Mouse (Mus musculus) naive thymus-derived CD4-positive, alpha-beta T cell, adult 2 months (primary cell): Measurements from ENCODE around the gene Zdhhc12.
A peak's percentile ranks its signal among the peaks of the same experiment; 100 is the strongest.
"Not testable (repeated sequence)": the region's sequence is repeated elsewhere in the genome, so short reads cannot be mapped to it uniquely, and the experiment has no call there.

Source experiments
- DNase-seq: peaks from one replicate; pipeline ENCODE4 v3.0.0-alpha.2; 2011; ENCODE audit warnings: low read depth

The Zdhhc12 gene

DNA sequence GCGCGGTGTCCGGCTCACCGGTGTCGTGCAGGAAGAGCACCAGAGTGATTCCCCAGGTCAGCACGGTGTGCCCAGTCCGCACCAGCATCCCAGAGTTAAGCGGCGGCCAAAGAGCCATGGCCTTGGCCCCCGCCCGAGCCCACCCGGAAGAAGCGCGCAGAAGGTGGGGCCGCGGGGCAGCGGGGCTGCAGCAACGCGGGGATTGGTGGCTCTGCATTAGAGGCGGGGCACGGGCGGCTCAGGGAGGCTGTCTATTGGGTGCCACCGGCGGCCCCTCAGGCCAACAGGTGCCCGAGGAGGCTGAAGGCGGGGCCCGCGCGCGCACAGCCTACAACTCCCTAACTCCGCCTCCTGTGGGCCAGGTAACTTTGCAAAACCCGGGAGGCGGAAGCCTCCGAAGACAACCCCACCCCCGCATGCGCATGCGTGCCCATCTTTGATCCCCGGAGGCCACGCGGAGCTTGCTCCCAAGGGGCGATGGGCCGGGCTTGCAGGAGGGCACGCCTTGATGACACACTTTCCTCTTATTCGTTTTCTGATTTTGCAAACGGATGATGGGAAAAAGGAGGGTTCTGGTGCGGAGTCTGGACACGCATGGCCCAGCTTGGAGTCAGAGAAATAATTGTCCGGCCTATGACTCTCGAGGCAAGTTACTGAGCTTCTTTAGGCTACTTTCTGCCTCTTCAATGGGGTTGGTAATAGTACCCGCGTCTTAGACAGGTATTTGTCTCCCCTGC is at the start of gene Zdhhc12:
Gene Zdhhc12 (minus strand): TSS at position 178 of the 737 bp plus-strand sequence.
- DNase-seq, result peak; percentile 99

DNA sequence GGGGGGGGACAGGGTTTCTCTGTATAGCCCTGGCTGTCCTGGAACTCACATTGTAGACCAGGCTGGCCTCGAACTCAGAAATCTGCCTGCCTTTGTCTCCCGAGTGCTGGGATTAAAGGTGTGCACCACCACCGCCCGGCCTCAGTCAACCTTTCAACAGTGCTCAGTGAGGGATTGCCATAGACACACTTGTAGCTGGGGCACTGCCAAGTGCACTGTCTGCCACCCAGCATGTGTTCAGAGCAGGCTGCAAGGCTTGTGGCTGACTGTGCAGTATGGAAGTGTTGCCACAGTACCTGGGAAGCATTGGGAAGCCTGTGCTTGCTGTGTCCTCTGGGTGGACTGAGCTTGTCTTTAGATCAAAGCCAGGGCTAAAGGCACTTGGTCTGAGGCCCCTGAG is 46.6 kb upstream of the Zdhhc12 start:
- not testable (repeated sequence) for DNase-seq

DNA sequence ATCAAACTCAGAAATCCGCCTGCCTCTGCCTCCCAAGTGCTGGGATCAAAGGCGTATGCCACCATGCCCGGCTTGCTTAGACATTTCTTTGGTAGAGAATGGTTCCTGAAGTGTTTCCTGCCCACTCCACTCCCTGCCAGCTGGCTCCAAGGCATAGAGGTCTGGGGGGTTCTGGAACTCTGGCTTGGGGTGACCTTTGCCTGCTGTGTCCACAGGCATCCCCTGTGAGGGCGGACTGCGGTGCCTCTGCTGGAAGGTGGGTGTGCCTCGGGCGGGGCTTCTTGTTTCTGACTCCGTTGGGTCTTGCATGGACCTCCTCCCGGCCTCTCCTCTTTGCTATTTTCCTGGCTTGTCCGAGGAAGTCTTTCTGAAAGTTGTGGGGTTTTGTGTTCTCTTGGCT is 43.0 kb upstream of the Zdhhc12 start:
- no peak for DNase-seq

DNA sequence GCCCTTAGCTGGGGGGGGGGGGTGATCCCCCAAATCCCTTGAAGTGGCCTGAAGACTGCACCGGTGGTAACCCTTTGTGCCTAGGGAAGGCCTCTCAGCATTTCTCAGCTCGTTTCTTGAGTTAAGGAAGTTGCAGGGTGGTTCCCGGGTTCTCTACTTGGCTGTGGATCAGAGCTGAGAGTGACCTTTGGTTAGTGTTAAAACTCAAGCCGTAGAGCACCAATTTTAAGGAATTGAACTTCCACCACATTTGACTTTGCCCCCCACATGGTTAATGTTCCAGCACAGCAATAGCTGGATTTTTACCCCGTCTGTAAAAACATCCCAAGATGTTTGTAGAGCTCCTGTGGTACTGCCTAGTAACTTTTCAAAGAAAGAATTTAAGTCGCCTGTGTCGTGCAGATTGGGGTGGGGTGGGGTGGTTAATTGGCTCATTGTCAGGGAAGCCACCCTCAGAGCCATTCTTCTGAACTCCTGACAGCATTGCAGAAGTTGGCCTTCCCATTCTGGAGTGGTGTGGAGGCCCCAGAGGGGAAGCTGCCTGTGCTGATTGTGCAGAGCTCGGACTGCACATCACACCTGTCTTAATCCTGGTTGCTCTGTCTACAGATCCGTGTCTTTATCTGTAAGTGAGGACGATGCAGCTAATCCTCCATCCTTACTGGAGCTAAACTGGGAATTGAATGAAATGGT is 41.6 kb upstream of the Zdhhc12 start:
- DNase-seq, result no peak

DNA sequence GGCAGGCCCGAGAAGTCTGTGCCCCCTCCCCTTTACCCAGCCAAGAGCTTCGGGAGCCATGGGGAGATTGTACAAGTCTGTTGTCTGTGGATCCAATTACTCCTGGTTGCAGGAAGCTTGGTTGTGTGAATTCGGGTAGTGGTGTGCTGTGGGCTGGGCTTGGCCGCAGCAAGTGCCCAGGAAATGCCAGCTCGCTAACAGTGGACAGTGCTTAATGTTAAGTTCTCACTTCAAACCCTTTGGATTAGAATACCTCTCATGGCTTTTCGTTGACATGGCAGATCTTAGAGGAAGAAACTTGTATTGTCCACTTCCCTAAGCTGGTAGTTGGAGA is 40.9 kb upstream of the Zdhhc12 start:
- DNase-seq, result no peak

DNA sequence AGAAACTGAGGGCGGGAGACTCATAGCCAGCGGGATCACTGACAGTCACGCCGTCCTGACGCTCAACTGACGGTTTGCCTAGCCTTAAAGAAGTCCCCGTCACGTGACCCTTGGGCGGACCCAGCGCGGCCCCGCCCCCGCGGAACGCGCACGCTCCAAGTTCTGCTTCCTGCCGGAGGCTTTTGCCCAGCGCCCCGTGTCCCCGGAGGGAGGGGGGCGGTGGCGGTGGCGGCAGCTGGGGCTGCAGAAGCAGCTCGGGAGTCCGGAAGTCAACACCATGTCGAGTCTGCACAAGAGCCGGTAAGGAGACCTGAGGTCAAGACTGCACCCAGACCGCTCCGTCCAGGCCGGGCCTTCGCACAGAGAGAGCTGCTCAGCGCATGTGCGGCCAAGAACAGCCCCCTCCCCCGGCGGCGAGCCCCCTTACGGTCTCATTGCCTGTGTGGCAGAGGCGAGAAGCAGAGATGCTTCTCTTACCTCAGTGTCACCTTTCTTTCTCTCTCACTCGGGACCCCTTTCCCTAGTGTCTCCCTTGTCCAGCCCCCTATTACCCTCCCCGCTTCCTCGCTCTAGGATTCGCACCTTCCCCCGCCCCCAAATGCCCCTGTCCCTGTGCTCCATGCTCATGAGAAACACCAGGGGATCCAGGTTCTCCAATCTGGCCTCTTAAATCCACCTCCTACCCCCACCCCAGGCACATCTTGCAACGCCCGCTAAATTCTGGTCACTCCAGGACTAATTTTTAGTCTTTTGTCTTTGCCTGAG is 40.3 kb upstream of the Zdhhc12 start, which contains the start of gene Tbc1d13:
Gene Tbc1d13 (plus strand): TSS at position 134 of the 765 bp plus-strand sequence.
- DNase-seq, result peak; percentile 99

DNA sequence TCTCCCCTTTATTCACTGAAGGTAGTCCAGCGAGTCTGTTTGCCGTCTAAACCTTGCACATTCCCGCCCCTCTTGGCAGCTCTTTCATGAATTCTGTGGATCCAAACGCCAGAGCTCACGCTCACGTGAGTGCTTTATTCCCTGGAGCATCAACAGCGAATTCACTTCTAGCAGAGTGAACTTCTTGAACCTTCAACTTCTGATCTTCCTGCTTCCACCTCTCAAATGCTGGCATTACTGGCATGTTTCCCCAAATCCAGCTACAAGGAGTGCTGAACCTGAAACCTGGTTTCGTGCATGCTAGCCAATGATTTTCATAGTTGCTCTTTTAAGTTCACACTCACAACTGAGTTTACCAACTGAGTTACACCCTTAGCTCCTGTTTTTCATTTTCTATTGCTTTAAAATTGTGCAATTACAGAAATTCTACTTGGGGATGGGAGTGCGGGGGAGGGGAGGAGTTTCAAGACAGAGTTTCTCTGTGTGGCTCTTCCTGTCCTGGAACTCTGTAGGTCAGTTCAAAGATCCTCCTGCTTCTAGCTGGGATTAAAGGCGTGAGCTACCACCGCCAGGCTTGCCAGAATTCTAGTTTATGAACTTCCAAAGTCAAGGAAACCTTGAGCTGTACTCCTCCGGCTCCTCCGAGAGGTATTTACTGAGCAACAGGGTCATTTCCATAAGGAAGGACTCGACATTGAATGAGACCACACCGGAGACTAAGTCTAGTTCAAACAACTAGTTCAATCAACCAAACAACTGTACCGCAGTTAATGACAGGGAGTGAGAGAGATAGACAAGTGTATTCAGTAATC is 39.6 kb upstream of the Zdhhc12 start:
- peak; percentile 31 for DNase-seq

DNA sequence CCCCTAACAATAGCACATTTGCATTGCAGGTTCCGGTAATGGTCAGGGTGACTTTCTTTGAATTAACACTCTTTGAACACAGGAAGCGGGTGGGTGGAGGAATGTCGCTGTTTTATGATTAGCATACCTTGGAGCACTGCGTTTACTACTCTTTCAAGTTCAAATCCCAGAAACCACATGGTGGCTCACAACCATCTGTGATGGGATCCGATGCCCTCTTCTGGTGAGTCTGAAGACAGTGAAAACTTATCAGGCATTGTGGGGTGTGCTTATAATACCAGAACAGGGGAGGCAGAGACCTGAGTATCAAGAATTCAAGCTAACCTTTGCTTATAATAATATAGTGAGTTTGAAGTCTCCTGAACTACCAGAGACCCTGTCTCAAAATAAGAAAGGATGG is 37.8 kb upstream of the Zdhhc12 start:
- DNase-seq, result peak; percentile 29

DNA sequence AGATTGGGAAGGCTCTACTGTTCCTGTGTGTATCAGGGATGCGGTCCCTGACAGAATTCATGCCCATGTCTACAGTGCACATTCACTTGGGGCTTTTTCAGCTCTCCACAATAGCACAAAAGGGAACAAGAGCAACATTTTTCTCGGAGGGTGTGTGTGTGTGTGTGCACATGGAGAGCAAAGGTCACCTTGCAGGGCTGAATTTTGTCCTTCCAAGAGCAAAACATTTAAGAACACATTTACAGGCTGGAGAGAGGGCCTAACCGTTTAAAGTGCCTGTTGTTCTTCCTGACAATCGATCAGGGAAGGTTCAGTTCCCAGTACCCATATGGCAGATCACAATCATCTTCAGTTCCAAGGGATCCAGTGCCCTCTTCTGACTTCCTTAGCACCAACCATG is 36.7 kb upstream of the Zdhhc12 start:
- no peak for DNase-seq

DNA sequence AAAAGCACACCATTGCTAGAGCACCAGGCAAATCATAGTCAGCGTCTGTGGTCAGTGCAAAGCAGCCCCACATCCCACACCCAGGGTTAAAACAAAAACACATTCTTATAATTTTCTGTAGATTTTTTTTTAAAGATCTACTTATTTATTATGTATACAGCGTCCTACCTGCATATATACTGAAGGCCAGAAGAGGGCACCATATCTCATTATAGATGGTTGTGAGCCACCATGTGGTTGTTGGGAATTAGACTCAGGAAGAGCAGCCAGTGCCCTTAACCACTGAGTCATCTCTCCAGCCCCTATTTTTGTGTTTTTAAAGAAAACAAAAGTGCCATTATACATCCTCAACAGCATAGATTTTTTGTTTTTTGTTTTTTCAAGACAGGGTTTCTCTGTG is 35.3 kb upstream of the Zdhhc12 start:
- peak; percentile 78 for DNase-seq

DNA sequence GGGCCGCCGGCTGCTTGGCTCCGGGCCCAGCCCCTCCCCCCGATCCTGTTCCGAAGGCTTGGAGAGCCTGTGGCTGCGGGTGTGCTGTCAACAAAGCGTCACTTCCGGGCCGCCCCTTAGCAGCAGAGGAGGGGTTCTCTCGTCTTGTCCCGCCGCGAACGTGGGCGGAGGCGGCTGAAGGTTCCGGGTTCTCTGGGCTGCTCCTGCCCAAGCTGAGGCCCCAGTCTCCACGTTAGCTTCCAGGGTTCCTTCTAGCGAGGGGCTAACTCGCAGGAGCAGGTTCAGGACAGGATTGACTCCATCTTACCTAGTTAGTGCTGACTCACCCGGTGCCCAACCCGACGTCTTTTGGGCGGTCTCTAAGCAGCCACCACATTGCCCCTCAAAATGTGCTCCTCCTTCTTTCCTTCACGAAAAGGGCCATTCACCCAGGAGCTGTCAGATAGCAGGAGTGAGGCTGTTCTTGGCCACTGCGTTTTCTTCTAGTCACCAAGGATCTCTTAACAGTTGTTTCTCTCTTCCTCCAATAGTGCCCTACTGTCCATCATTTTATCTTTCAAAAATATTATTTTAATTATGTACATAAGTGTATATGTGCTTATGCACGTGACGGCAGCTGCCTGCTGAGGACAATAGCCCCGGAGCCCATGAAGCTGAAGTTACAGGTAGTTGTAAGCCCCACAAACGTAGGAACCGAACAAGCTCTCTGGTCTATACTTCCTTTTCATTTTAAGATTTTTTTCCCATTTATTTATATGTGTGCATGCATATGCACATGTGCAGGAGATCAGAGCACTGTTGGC is 31.2 kb upstream of the Zdhhc12 start, which contains the start of gene Zer1:
Gene Zer1 (minus strand): TSS at position 114 of the 803 bp plus-strand sequence.
- DNase-seq, result peak; percentile 93

DNA sequence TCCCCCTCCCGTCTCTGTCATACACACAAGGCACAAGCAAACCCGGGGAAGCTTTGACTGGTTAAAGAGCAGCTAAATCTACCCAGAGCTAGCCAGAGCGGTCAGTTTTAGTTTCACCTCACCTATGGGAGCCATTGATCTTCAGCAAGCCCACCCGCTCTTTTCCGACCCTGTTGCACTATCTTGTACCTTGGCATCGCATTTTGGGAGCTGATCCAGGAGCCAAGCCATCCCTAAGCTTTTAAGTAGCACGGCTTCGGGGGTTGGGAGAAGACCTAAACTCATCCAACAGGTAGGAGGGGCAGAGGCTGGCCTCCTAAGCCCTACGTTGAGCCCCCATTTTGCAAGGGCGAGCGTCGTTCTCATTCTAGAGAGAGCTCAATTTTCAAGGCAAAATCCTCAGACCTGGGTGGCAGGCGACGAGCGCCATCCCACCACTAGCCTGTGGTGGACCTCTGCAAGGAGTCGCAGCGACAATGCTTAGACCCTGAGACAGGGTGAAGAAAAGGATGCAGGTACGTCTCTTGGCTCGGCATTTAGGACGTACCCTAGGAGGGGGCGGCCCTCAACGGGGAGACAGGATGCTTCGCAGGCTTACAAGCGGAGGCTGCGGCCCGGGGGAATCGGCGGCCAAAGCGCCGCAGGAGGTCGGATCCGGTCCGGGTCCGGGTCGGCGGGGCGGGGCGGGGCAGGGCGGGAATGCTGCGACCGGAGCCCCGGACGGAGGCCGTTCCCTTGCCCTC is 30.5 kb upstream of the Zdhhc12 start:
- DNase-seq, result peak; percentile 83

DNA sequence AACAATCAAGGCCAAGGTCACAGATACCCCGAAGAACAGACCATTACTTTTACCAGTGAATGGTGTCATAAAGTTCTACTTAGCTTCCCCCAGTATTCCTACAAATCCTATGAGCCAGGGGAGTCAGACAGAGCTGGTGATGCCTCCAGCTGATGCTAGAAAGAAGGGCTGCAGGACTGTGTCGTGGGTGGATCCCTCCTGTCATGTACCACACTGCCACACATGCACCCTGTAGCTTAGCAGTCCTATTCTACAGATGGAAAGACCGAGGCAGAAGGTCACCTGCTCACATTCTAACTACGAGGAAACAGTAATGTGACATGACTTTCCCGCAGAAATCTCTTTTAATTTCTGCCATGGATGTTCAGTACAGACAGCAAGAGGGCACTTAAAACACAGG is 29.3 kb upstream of the Zdhhc12 start:
- DNase-seq, result no peak

DNA sequence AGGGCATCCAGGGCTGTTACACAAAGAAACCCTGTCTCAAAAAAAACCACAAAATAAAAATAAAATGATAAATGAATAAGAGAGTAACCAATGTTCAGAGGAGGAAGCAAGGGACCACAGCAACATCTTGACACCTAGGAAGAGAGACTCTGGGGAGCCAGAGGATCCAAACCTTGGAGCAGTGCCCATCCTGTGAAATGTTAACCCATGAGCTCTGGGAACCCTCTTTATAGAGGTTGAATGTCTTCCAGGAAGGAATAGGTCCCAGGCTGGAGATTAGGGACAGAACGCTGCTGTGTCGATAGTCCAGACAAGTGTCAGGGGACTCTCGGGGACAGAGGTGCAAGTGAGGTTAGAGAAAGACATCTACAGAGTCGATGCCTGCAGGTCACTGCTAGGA is 26.8 kb upstream of the Zdhhc12 start:
- no peak for DNase-seq

DNA sequence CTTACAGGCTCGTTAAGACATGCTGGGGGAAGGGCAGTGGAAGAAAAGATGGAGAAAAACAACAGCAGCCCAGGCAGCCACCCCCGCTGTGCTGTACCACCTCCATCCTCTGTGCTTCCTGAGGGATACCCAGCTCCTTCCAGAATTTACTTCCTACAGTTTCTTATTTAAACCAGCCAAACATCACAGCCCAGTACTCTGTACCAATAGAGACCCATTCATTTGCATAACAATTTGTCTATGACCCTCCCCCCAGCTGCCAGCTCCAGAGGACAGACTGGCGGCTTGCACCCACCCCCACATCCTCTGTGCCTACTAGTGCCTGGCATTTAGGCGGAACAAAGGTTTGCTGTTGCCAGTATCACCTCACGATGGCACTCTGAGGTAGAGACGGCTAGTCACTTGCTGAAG is 26.2 kb upstream of the Zdhhc12 start:
- DNase-seq, result peak; percentile 87

DNA sequence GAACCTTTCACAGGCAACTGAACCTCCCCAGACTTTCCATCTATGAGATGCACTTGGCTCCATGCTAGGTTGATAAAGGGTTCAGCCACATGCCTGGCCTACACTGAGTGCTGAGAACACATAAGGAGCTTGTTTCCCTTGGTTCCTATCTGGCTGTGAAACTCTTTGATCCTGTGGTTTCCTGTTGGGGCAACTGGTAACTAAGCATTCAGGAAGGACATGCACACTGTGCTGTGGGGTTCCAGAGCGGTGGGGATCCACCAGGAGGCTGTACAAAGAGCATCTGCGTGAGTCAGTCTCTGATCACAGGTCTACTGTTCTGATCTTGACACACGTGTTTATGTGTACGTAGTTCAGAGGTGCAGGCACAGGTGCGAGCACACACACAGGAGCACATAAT is 19.1 kb upstream of the Zdhhc12 start:
- peak; percentile 52 for DNase-seq

DNA sequence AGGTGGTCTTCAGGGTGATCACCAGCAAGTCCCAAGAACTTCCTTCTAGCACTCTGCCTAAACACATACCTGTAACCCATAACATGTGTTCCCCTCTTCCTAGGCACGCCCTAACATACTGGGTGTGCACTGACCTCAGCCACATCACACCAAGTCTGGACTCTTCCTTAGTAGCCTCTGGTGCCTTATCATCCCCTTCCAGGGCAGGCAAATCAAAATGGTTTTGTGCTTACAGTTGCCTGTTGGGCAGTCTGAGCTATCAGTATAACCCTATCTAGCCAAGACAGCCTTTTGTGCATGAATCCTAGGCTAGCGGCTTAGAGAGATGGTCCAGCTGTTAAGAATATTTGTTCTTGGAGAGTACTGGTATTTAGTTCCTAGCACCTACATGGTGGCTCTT is 18.1 kb upstream of the Zdhhc12 start:
- DNase-seq, result no peak

DNA sequence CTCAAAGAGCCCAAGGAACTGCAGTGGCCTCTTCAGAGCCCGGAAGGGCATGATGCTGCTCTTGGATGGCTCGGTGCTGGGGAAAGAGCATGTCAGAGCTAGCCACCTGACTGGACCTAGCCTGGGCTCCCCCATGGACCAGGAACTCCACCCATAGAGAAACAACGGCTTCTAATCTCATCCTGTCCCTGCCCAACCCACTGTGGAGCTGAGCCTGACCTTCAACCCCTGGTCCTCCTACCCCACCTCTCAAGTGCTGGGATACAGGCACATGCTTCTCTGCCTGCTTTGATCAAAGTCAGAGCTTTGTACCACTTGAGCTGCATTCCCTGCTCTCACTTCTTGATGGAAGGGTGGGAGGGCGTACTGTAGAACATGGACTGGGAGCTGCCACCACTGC is 14.8 kb upstream of the Zdhhc12 start:
- DNase-seq, result no peak

DNA sequence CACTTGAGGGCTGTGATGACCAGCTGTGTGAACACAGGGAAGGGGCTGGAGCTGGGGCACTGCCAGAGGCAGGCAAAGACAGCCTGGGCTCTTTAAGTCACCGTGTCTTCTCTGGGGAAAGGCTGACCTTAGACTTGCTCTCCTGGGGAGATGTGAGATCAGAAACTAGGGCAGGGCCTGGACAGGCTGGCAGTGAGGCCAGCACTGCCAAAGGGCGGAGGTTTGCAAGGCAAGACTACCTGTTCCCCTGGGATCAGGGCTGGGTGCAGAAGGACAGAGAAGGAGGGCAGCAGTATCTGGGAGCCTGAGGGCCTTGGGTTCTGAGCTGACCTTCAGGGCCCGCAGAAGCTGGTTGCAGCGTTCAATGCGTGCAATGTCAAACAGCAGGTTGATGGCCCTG is 14.2 kb upstream of the Zdhhc12 start:
- no peak for DNase-seq

DNA sequence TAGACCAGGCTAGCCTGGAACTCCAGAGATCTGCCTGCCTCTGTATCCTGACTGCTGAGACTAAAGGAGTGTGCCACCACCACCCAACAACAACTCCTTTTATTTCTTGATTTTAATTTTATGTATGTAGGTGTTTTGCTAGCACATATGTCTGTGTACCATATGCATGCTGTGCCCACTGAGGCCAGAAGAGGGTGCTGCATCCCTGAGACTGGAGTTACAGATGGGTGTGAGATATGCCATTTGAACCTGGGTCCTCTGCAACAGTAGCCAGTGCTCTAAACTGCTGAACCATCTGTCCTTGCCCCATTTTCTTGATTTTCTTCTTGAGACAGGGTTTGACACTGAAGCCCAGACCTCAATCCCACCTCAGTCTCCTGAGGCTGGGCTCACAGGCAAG is 12.9 kb upstream of the Zdhhc12 start:
- DNase-seq, result peak; percentile 77
